21 mouse cellular contexts compared by ENCODE assay signal in genomic region chr8:9423590-9423989, GRCm38 (mm10).
A peak's percentile ranks its signal among the peaks of the same experiment; 100 is the strongest.
DNase-seq lines count a peak whose midpoint lies in the region; ATAC-seq lines count a peak whose summit lies in the region.
"Had no signal": no experiment of that assay in that cellular context is flagged by ENCODE, and none has a peak within 500 bp of the region (broad histone marks: within the 10 kb centered on the region; RNA-seq: fewer than 3 reads in every experiment).

No protein-coding gene starts in this region.

- no peak for DNase-seq in frontal cortex, postnatal 10 days (ENCODE audit: low spot score in 2 of 2)
- no peak for DNase-seq in hindbrain, embryonic 14.5 days (ENCODE audit: low spot score)
- no peak for DNase-seq in hindbrain, embryonic 11.5 days (ENCODE audit: low spot score)
- no peak for DNase-seq in gastrocnemius, postnatal 25 days
- DNase-seq in spleen, postnatal 10 days (ENCODE audit: low spot score in 2 of 2), result no peak
- DNase-seq: adrenal gland, adult 8-10 months; cerebellum, postnatal 10 days; heart, postnatal 14 days; kidney, adult 9 months; kidney, postnatal 25 days; right cerebral cortex, postnatal 4 days had no signal

- no peak overlapping the region for H3K4me3 ChIP-seq in hindbrain, embryonic 14.5 days (replicated peaks; ENCODE audit: low read length)
- no peak overlapping the region for H3K4me3 ChIP-seq in hindbrain, embryonic 11.5 days (ENCODE audit: low read depth, low read length)
- no peak overlapping the region for H3K4me3 ChIP-seq in neural tube, embryonic 13.5 days
- H3K4me3 ChIP-seq in neural tube, embryonic 15.5 days (replicated peaks), result no peak overlapping the region
- H3K4me3 ChIP-seq: embryonic facial prominence, embryonic 13.5 days; forebrain, embryonic 15.5 days; intestine, embryonic 15.5 days; limb, embryonic 15.5 days; liver, embryonic 15.5 days had no signal

- H3K27me3 ChIP-seq in hindbrain, embryonic 14.5 days (ENCODE audit: control insufficient read depth, insufficient read depth, low read length), result no peaks in the 10 kb centered on the region
- H3K27me3 ChIP-seq in hindbrain, embryonic 11.5 days (ENCODE audit: control insufficient read depth, insufficient read depth, low read length), result no peaks in the 10 kb centered on the region
- H3K27me3 ChIP-seq in neural tube, embryonic 13.5 days, result no peaks in the 10 kb centered on the region
- H3K27me3 ChIP-seq in neural tube, embryonic 15.5 days (replicated peaks), result no peaks in the 10 kb centered on the region
- H3K27me3 ChIP-seq: embryonic facial prominence, embryonic 13.5 days; forebrain, embryonic 15.5 days; intestine, embryonic 15.5 days; limb, embryonic 15.5 days; liver, embryonic 15.5 days had no signal

- 0 out of 2 replicates have a peak, but pooled peaks cover 8% of the 10 kb centered on the region for H3K4me1 ChIP-seq in hindbrain, embryonic 14.5 days (replicated peaks; ENCODE audit: control insufficient read depth, insufficient read depth, low read length)
- no peaks in the 10 kb centered on the region for H3K4me1 ChIP-seq in hindbrain, embryonic 11.5 days (replicated peaks; ENCODE audit: control insufficient read depth, insufficient read depth, low read length)
- H3K4me1 ChIP-seq in neural tube, embryonic 13.5 days (replicated peaks), result 0 out of 2 replicates have a peak, but pooled peaks cover 6% of the 10 kb centered on the region
- H3K4me1 ChIP-seq in neural tube, embryonic 15.5 days, result 0 out of 2 replicates have a peak, but pooled peaks cover 4% of the 10 kb centered on the region
- H3K4me1 ChIP-seq: embryonic facial prominence, embryonic 13.5 days; forebrain, embryonic 15.5 days; intestine, embryonic 15.5 days; limb, embryonic 15.5 days; liver, embryonic 15.5 days had no signal

- H3K36me3 ChIP-seq in hindbrain, embryonic 14.5 days (replicated peaks; ENCODE audit: control insufficient read depth, insufficient read depth), result no peaks in the 10 kb centered on the region
- H3K36me3 ChIP-seq in hindbrain, embryonic 11.5 days (ENCODE audit: control insufficient read depth, insufficient read depth, low read length), result no peaks in the 10 kb centered on the region
- no peaks in the 10 kb centered on the region for H3K36me3 ChIP-seq in neural tube, embryonic 13.5 days
- H3K36me3 ChIP-seq in neural tube, embryonic 15.5 days, result no peaks in the 10 kb centered on the region
- H3K36me3 ChIP-seq: embryonic facial prominence, embryonic 13.5 days; forebrain, embryonic 15.5 days; intestine, embryonic 15.5 days; limb, embryonic 15.5 days; liver, embryonic 15.5 days had no signal

- ATAC-seq in frontal cortex, adult (ENCODE audit: low TSS enrichment), result peak; percentile 64
- no peak for ATAC-seq in hindbrain, embryonic 14.5 days (ENCODE audit: low FRiP score)
- no peak for ATAC-seq in hindbrain, embryonic 11.5 days (ENCODE audit: low FRiP score)
- ATAC-seq in neural tube, embryonic 13.5 days (ENCODE audit: low read depth), result peak; percentile 69
- no peak for ATAC-seq in neural tube, embryonic 15.5 days (ENCODE audit: low FRiP score)
- ATAC-seq: forebrain, embryonic 15.5 days; intestine, embryonic 15.5 days; lung, postnatal 0 days had no signal

- 0 out of 2 replicates have a peak overlapping the region, but pooled peaks have one; percentile 26 for H3K27ac ChIP-seq in hindbrain, embryonic 14.5 days
- no peak overlapping the region for H3K27ac ChIP-seq in hindbrain, embryonic 11.5 days (ENCODE audit: low read depth, low read length)
- peak overlapping the region; percentile 65 for H3K27ac ChIP-seq in neural tube, embryonic 13.5 days (replicated peaks)
- no peak overlapping the region; the same call in 1 of the 2 replicates for H3K27ac ChIP-seq in neural tube, embryonic 15.5 days (replicated peaks)
- H3K27ac ChIP-seq: embryonic facial prominence, embryonic 13.5 days; forebrain, embryonic 15.5 days; intestine, embryonic 15.5 days; limb, embryonic 15.5 days; liver, embryonic 15.5 days; stomach, postnatal 0 days had no signal

- 54% methylated on average over 5 of the region's 5 CpGs for WGBS in hindbrain, embryonic 14.5 days
- 72% methylated on average over 5 of the region's 5 CpGs for WGBS in hindbrain, embryonic 11.5 days
- WGBS in neural tube, embryonic 13.5 days, result 58% methylated on average over 5 of the region's 5 CpGs
- WGBS in neural tube, embryonic 15.5 days, result 65% methylated on average over 5 of the region's 5 CpGs

- H3K4me2 ChIP-seq in hindbrain, embryonic 14.5 days (replicated peaks), result no peak overlapping the region
- no peak overlapping the region for H3K4me2 ChIP-seq in hindbrain, embryonic 11.5 days (replicated peaks; ENCODE audit: low read depth, low read length)
- no peak overlapping the region for H3K4me2 ChIP-seq in neural tube, embryonic 13.5 days
- H3K4me2 ChIP-seq in neural tube, embryonic 15.5 days, result no peak overlapping the region
- H3K4me2 ChIP-seq: embryonic facial prominence, embryonic 13.5 days; forebrain, embryonic 15.5 days; intestine, embryonic 15.5 days; limb, embryonic 15.5 days; liver, embryonic 15.5 days had no signal

- H3K9ac ChIP-seq in hindbrain, embryonic 14.5 days, result no peak overlapping the region
- H3K9ac ChIP-seq in hindbrain, embryonic 11.5 days (ENCODE audit: low read depth, low read length), result no peak overlapping the region
- no peak overlapping the region for H3K9ac ChIP-seq in neural tube, embryonic 13.5 days
- H3K9ac ChIP-seq in neural tube, embryonic 15.5 days (replicated peaks), result no peak overlapping the region
- H3K9ac ChIP-seq: embryonic facial prominence, embryonic 13.5 days; forebrain, embryonic 15.5 days; intestine, embryonic 15.5 days; limb, embryonic 15.5 days; liver, embryonic 15.5 days had no signal

- no peaks in the 10 kb centered on the region for H3K9me3 ChIP-seq in hindbrain, embryonic 14.5 days (ENCODE audit: control insufficient read depth, low read length)
- H3K9me3 ChIP-seq in hindbrain, embryonic 11.5 days (ENCODE audit: control insufficient read depth, low read length), result no peaks in the 10 kb centered on the region
- H3K9me3 ChIP-seq in neural tube, embryonic 13.5 days, result no peaks in the 10 kb centered on the region
- H3K9me3 ChIP-seq in neural tube, embryonic 15.5 days (replicated peaks), result no peaks in the 10 kb centered on the region
- H3K9me3 ChIP-seq: embryonic facial prominence, embryonic 13.5 days; forebrain, embryonic 15.5 days; intestine, embryonic 15.5 days; limb, embryonic 15.5 days; liver, embryonic 15.5 days had no signal

Comparison
In these comparisons a context has a peak if more than half of its experiments do, and no peak if none do; other contexts are left out.
1. ATAC-seq: peak in frontal cortex, adult (single experiment) and neural tube, embryonic 13.5 days (single experiment); none in hindbrain, embryonic 14.5 days (single experiment), hindbrain, embryonic 11.5 days (single experiment) and neural tube, embryonic 15.5 days (single experiment).
2. H3K27ac ChIP-seq: peak in hindbrain, embryonic 14.5 days (single experiment) and neural tube, embryonic 13.5 days (single experiment); none in hindbrain, embryonic 11.5 days (single experiment) and neural tube, embryonic 15.5 days (single experiment).